ENCODE assay signal across 14 mouse cellular contexts in genomic region chr13:21267541-21267940, GRCm38 (mm10). TPM values are rescaled to one million over a fixed set of nuclear protein-coding genes. Genes with fewer than 3 reads are reported as not detected.
DNase-seq lines count a peak whose midpoint lies in the region; ATAC-seq and TF ChIP-seq lines count a peak whose summit lies in the region.
"Had no signal": no experiment of that assay in that cellular context is flagged by ENCODE, and none has a peak within 500 bp of the region (broad histone marks: within the 10 kb centered on the region; RNA-seq: fewer than 3 reads in every experiment).

No protein-coding gene starts in this region.

- no peak overlapping the region for H3K27ac ChIP-seq in heart, embryonic 11.5 days (ENCODE audit: low read depth, low read length)
- no peak overlapping the region for H3K27ac ChIP-seq in stomach, embryonic 15.5 days
- no peak overlapping the region for H3K27ac ChIP-seq in stomach, postnatal 0 days (replicated peaks)
- no peak overlapping the region for H3K27ac ChIP-seq in hindbrain, postnatal 0 days

- peak overlapping the region; percentile 58 for H3K4me2 ChIP-seq in heart, embryonic 11.5 days
- peak overlapping the region; percentile 37; the same call in 1 of the 2 replicates for H3K4me2 ChIP-seq in stomach, embryonic 15.5 days
- H3K4me2 ChIP-seq in stomach, postnatal 0 days (replicated peaks; ENCODE audit: low read depth) = no peak overlapping the region
- H3K4me2 ChIP-seq in hindbrain, postnatal 0 days (ENCODE audit: low read depth, low read length) = peak overlapping the region; percentile 38

- no peak for TF ChIP-seq CTCF in stomach, postnatal 0 days (IDR thresholded peaks at IDR 0.05; ENCODE audit: low read depth)
- TF ChIP-seq CTCF in hindbrain, postnatal 0 days (IDR thresholded peaks at IDR 0.05; ENCODE audit: low read depth) = no peak

- intact Hi-C loops in heart, postnatal 14 days (cut with DNase I) = no loop called here

- no peak overlapping the region for H3K9ac ChIP-seq in heart, embryonic 11.5 days (ENCODE audit: low read depth, low read length)
- H3K9ac ChIP-seq in stomach, embryonic 15.5 days = no peak overlapping the region
- H3K9ac ChIP-seq in stomach, postnatal 0 days (ENCODE audit: low read length) = no peak overlapping the region
- no peak overlapping the region; the same call in 1 of the 2 replicates for H3K9ac ChIP-seq in hindbrain, postnatal 0 days (replicated peaks; ENCODE audit: low read length)

- H3K4me3 ChIP-seq in heart, embryonic 11.5 days (ENCODE audit: low read depth, low read length) = 0 out of 2 replicates have a peak overlapping the region, but pooled peaks have one; percentile 25
- H3K4me3 ChIP-seq in stomach, embryonic 15.5 days (replicated peaks) = no peak overlapping the region
- H3K4me3 ChIP-seq in stomach, postnatal 0 days (ENCODE audit: low read depth, low read length) = no peak overlapping the region
- H3K4me3 ChIP-seq in hindbrain, postnatal 0 days (ENCODE audit: low read length) = peak overlapping the region; percentile 11; the same call in 1 of the 2 replicates

- no peaks in the 10 kb centered on the region; the same call in 1 of the 2 replicates for H3K4me1 ChIP-seq in heart, embryonic 11.5 days (ENCODE audit: control insufficient read depth, insufficient read depth, low read length)
- H3K4me1 ChIP-seq in stomach, embryonic 15.5 days = no peaks in the 10 kb centered on the region
- H3K4me1 ChIP-seq in stomach, postnatal 0 days (replicated peaks; ENCODE audit: control insufficient read depth, insufficient read depth) = no peaks in the 10 kb centered on the region
- H3K4me1 ChIP-seq in hindbrain, postnatal 0 days (ENCODE audit: insufficient read depth, low read length) = no peaks in the 10 kb centered on the region

- H3K27me3 ChIP-seq in heart, embryonic 11.5 days (ENCODE audit: control insufficient read depth, insufficient read depth, low read length) = no peaks in the 10 kb centered on the region
- H3K27me3 ChIP-seq in stomach, embryonic 15.5 days (replicated peaks) = no peaks in the 10 kb centered on the region
- H3K27me3 ChIP-seq in stomach, postnatal 0 days (ENCODE audit: control insufficient read depth, insufficient read depth, low read length) = no peaks in the 10 kb centered on the region
- no peaks in the 10 kb centered on the region for H3K27me3 ChIP-seq in hindbrain, postnatal 0 days (ENCODE audit: insufficient read depth, low read length)

- ATAC-seq in heart, embryonic 11.5 days (replicated peaks; ENCODE audit: insufficient number of reproducible peaks, low FRiP score, low TSS enrichment) = no peak
- no peak for ATAC-seq in stomach, embryonic 15.5 days (ENCODE audit: insufficient read depth, low FRiP score, low read depth)
- no peak for ATAC-seq in stomach, postnatal 0 days (ENCODE audit: low FRiP score, low TSS enrichment)
- ATAC-seq in hindbrain, postnatal 0 days = no peak
- no peak for ATAC-seq in erythroid progenitor cell, adult 5-6 weeks (replicated peaks; ENCODE audit: low FRiP score, poor library complexity, severe bottlenecking)

- WGBS in heart, embryonic 11.5 days (ENCODE audit: insufficient replicate concordance) = 13% methylated on average over 4 of the region's 4 CpGs
- 27% methylated on average over 4 of the region's 4 CpGs for WGBS in stomach, embryonic 15.5 days
- 48% methylated on average over 4 of the region's 4 CpGs for WGBS in stomach, postnatal 0 days
- whole genome bisulfite sequencing in hindbrain, postnatal 0 days = 25% methylated on average over 4 of the region's 4 CpGs

- H3K9me3 ChIP-seq in heart, embryonic 11.5 days (replicated peaks; ENCODE audit: control insufficient read depth, low read length) = no peaks in the 10 kb centered on the region
- H3K9me3 ChIP-seq in stomach, embryonic 15.5 days = no peaks in the 10 kb centered on the region
- no peaks in the 10 kb centered on the region for H3K9me3 ChIP-seq in stomach, postnatal 0 days (ENCODE audit: control insufficient read depth, low read length)
- no peaks in the 10 kb centered on the region for H3K9me3 ChIP-seq in hindbrain, postnatal 0 days (ENCODE audit: low read length)

- no peaks in the 10 kb centered on the region for H3K36me3 ChIP-seq in heart, embryonic 11.5 days (ENCODE audit: control insufficient read depth, insufficient read depth, low read length)
- H3K36me3 ChIP-seq in stomach, embryonic 15.5 days = no peaks in the 10 kb centered on the region
- H3K36me3 ChIP-seq in stomach, postnatal 0 days (ENCODE audit: control insufficient read depth, insufficient read depth, low read length) = no peaks in the 10 kb centered on the region
- no peaks in the 10 kb centered on the region for H3K36me3 ChIP-seq in hindbrain, postnatal 0 days (ENCODE audit: insufficient read depth, low read length)

- no peak for TF ChIP-seq EP300 in stomach, postnatal 0 days (optimal IDR thresholded peaks at IDR 0.05)

- DNase-seq in heart, postnatal 14 days = no peak
- no peak for DNase-seq in stomach, postnatal 0 days (ENCODE audit: low spot score)
- no peak for DNase-seq in hindbrain, postnatal 0 days (ENCODE audit: low spot score)
- DNase-seq in adrenal gland, postnatal 36 days = no peak
- DNase-seq in right cerebral cortex, postnatal 25 days = no peak
- DNase-seq: adrenal gland, postnatal 10 days; B cell, adult 2 months; lung, postnatal 14 days had no signal

RNA-seq across cellular contexts. Expression of gene Gpx5, which starts 25.0 kb away (rescaled TPM):
- polyA plus RNA-seq in heart, embryonic 11.5 days (2014; fragmentation: Nextera tagmentation; extraction: Ambion mirVana) = not detected in 2 replicates
- total RNA-seq in heart, postnatal 14 days (2021) = not detected
- polyA plus RNA-seq in stomach, embryonic 15.5 days (2015; fragmentation: Nextera tagmentation; extraction: Ambion mirVana) = not detected in 2 replicates
- 0.06 TPM in 1 of 2 replicates, not detected in the other for polyA plus RNA-seq in stomach, postnatal 0 days (2015; fragmentation: Nextera tagmentation; extraction: Ambion mirVana)
- total RNA-seq in hindbrain, postnatal 0 days (2014; rRNA removed) = not detected in 2 replicates
- polyA plus RNA-seq in hindbrain, postnatal 0 days (2015; fragmentation: Nextera tagmentation; extraction: Ambion mirVana) = not detected in 2 replicates
- total RNA-seq in adrenal gland, postnatal 36 days (2021) = not detected
- total RNA-seq in erythroid progenitor cell, adult 5-6 weeks (2015; ENCODE audit: low replicate concordance) = not detected in 2 replicates
- total RNA-seq in erythroid progenitor cell, adult 5-6 weeks (2017; ENCODE audit: low replicate concordance) = not detected in 2 replicates
- total RNA-seq: adrenal gland, postnatal 10 days; granulocyte monocyte progenitor cell, adult 5-6 weeks; layer of hippocampus, adult 18-20 months had no signal
- polyA plus RNA-seq: stomach, embryonic 14.5 days had no signal

RNA-seq across cellular contexts. Expression of gene Gpx6, which starts 44.4 kb away (rescaled TPM):
- not detected in 2 replicates for polyA plus RNA-seq in heart, embryonic 11.5 days (2014; fragmentation: Nextera tagmentation; extraction: Ambion mirVana)
- not detected for total RNA-seq in heart, postnatal 14 days (2021)
- not detected in 2 replicates for polyA plus RNA-seq in stomach, embryonic 15.5 days (2015; fragmentation: Nextera tagmentation; extraction: Ambion mirVana)
- 0.07 TPM in 1 of 2 replicates, not detected in the other for polyA plus RNA-seq in stomach, postnatal 0 days (2015; fragmentation: Nextera tagmentation; extraction: Ambion mirVana)
- 0.32 and 0.84 TPM in 2 replicates for total RNA-seq in hindbrain, postnatal 0 days (2014; rRNA removed)
- polyA plus RNA-seq in hindbrain, postnatal 0 days (2015; fragmentation: Nextera tagmentation; extraction: Ambion mirVana) = 0.59 and 0.61 TPM in 2 replicates
- total RNA-seq in adrenal gland, postnatal 36 days (2021) = not detected
- not detected in 2 replicates for total RNA-seq in erythroid progenitor cell, adult 5-6 weeks (2015; ENCODE audit: low replicate concordance)
- total RNA-seq in erythroid progenitor cell, adult 5-6 weeks (2017; ENCODE audit: low replicate concordance) = not detected in 2 replicates
- total RNA-seq: granulocyte monocyte progenitor cell, adult 5-6 weeks; layer of hippocampus, adult 18-20 months had no signal
- polyA plus RNA-seq: stomach, embryonic 14.5 days had no signal

Comparison
In these comparisons a context has a peak if more than half of its experiments do, and no peak if none do; other contexts are left out.
1. H3K4me3 ChIP-seq: peak in heart, embryonic 11.5 days (single experiment) and hindbrain, postnatal 0 days (single experiment); none in stomach, embryonic 15.5 days (single experiment) and stomach, postnatal 0 days (single experiment).